Mouse (Mus musculus) megakaryocyte, embryonic 14.5 days (primary cell): Measurements from ENCODE around the gene Luzp1. TPM values are rescaled to one million over a fixed set of nuclear protein-coding genes. Genes with fewer than 3 reads are reported as not detected.

Experiments
- H3K27me3 ChIP-seq: replicated peaks from 2 replicates; pipeline ENCODE3; 2012; ENCODE audit warnings: inconsistent platforms
- H3K36me3 ChIP-seq: replicated peaks from 2 replicates; pipeline ENCODE3; 2012; ENCODE audit warnings: low read length, inconsistent platforms, mixed read lengths
- H3K4me1 ChIP-seq: 2 replicates; pipeline ENCODE4 v1.6.1; 2012; ENCODE audit warnings: inconsistent platforms
- H3K4me3 ChIP-seq: replicated peaks from 2 replicates; pipeline ENCODE3; 2012; ENCODE audit warnings: moderate library complexity, mild to moderate bottlenecking, inconsistent platforms
- H3K9me3 ChIP-seq: 2 replicates; pipeline ENCODE4 v1.6.1; 2012; ENCODE audit warnings: inconsistent platforms
- FLI1 ChIP-seq: IDR thresholded peaks from 2 replicates; pipeline ENCODE4 v1.6.1; 2012; ENCODE audit warnings: low read length, inconsistent platforms, mixed read lengths
- GATA1 ChIP-seq: IDR thresholded peaks from 3 replicates; pipeline ENCODE4 v1.6.1; 2012; ENCODE audit warnings: mixed read lengths, low read length, inconsistent platforms, borderline replicate concordance
- polyA plus RNA-seq: library from polyadenylated mRNA; stranded (reverse); fragments of >175 nt; gene quantifications from 2 replicates; pipeline ENCODE4 v1.2.3, GENCODE M21; 2012; ENCODE audit warnings: low replicate concordance; ENCODE audit not compliant: insufficient read depth

Luzp1 gene
- polyA plus RNA-seq: 0.11 and 0.22 TPM in 2 replicates

DNA sequence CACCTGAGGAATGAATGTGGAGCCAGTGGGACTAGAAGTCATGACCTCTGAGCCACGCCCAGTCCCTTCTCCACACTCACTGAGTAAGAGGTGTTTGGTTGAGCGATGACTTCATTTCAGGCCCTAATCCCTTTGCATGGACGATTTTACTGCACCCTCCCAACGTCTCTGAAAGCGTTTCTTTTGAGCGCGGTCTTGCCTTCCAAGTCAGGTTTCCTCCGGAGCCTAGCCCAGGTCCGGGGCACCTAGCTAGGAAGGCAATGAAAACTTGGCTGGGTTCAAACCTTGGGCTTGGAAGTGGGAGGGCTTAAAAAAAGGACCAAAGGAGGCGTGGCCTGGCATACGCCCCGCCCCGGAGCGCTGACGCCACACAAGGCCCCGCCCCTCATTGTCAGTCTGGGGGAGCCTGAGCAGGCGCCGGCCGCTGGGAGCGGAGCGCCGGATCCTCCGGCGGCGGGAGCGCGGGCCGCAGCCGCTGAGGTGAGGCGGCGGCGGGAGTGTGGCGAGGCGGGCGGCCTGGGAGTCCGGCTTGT lies at the start of gene Luzp1:
Gene Luzp1 (plus strand): TSS at position 391 of the 533 bp plus-strand sequence.
- H3K27me3 ChIP-seq: peaks cover 42% of the 10 kb centered on the region
- TF ChIP-seq FLI1: no peak
- TF ChIP-seq GATA1: no peak

DNA sequence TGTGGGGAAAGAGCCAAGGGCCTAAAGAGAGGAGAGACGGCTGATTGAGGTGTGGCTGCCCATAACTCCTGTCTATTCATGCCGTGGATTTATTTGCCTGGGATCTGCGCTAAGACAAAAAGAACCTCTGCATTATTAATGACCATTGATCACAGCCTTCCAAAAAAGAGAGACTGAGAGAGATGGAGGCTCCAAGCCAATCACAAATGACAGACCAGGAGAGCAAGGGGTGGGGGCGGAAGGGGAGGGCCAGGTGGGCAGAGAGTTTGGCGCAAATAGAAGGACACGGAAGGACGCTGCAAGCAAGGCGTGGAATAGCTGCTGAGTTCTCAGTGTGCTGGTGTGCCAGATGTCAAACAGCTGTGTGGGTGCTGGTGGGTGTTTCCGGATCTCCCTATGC lies 46.3 kb upstream of the Luzp1 start, which contains the start of gene Htr1d:
Gene Htr1d (plus strand): TSS at position 301 of the 400 bp plus-strand sequence.
- no peaks in the 10 kb centered on the region for H3K9me3 ChIP-seq
- H3K27me3 ChIP-seq: peaks cover 94% of the 10 kb centered on the region
- peaks cover 19% of the 10 kb centered on the region for H3K4me1 ChIP-seq
- H3K36me3 ChIP-seq: no peaks in the 10 kb centered on the region
- peak within 1 kb of the TSS; percentile 76 for H3K4me3 ChIP-seq
- TF ChIP-seq GATA1 (no peak), FLI1 (no peak)

More for the DNA sequence above, at the start of gene Luzp1:
- 0 out of 2 replicates have a peak, but pooled peaks cover 3% of the 10 kb centered on the region for H3K9me3 ChIP-seq
- peak within 1 kb of the TSS; percentile 92 for H3K4me3 ChIP-seq
- H3K36me3 ChIP-seq: no peaks in the 10 kb centered on the region
- H3K4me1 ChIP-seq: peaks cover 25% of the 10 kb centered on the region

- Histone ChIP-seq H3K27me3 (peaks cover 92% of the 10 kb centered on the region), H3K36me3 (no peaks in the 10 kb centered on the region), H3K9me3 (no peaks in the 10 kb centered on the region), H3K4me1 (peaks cover 19% of the 10 kb centered on the region), H3K4me3 (peak overlapping the region; percentile 76)
- TF ChIP-seq FLI1: no peak
- no peak for TF ChIP-seq GATA1
Observed at GRCm38 (mm10) chr4:136424120-136424999, 45.2 kb upstream of the Luzp1 start.

- Histone ChIP-seq H3K36me3 (no peaks in the 10 kb centered on the region), H3K9me3 (no peaks in the 10 kb centered on the region), H3K4me1 (peaks cover 19% of the 10 kb centered on the region), H3K4me3 (peak overlapping the region; percentile 76), H3K27me3 (peaks cover 92% of the 10 kb centered on the region)
- TF ChIP-seq GATA1: no peak
- no peak for TF ChIP-seq FLI1
Observed at GRCm38 (mm10) chr4:136425000-136425288, 44.6 kb upstream of the Luzp1 start.

DNA sequence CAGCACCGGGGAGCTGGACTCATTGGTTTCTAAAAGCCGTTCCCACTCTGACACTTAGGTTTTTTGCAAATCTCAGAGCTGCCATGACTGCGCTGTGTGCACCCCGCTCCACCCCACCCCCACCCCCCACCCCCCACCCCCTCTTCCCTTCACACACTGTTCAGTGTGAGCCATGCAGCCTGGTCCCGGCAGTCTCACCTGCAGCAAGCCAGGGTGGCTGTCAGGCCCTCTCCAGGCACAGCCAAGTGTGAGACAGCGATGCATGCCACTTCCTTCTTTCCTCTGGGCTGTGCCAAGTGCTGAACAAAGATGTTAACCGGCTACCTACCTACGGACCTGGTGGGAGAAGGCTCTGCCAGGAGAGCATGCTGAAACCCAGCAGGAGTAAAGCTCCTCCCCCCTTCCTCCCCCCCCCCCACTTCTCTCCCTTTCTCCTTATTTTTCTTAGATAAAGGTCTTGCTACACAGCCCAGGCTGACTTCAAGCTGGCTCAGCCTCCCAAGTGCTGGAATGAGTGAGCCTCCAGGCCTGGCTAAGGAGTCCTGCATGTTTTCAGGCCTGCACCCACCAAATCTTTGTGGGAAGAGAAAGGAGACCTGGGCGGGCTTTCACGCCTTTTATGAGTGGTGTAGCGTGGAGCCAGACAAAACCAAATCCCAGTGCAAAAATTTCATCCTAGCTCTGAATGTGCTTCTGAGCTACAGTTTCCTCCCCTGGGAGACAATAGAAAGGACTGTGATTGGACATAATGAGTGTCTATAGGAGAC lies 38.8 kb upstream of the Luzp1 start:
- H3K4me1 ChIP-seq: peaks cover 6% of the 10 kb centered on the region
- no peaks in the 10 kb centered on the region for H3K36me3 ChIP-seq
- no peak overlapping the region for H3K4me3 ChIP-seq
- peaks cover 53% of the 10 kb centered on the region for H3K27me3 ChIP-seq
- TF ChIP-seq FLI1 (no peak), GATA1 (no peak)
- no peaks in the 10 kb centered on the region for H3K9me3 ChIP-seq

- Histone ChIP-seq H3K27me3 (peaks cover 48% of the 10 kb centered on the region), H3K4me3 (no peak overlapping the region), H3K36me3 (no peaks in the 10 kb centered on the region), H3K9me3 (no peaks in the 10 kb centered on the region), H3K4me1 (peaks cover 6% of the 10 kb centered on the region)
- no peak for TF ChIP-seq GATA1
- no peak for TF ChIP-seq FLI1
Observed at GRCm38 (mm10) chr4:136431376-136431693, 38.2 kb upstream of the Luzp1 start.

- Histone ChIP-seq H3K4me3 (no peak overlapping the region), H3K27me3 (peaks cover 40% of the 10 kb centered on the region), H3K36me3 (no peaks in the 10 kb centered on the region), H3K4me1 (peaks cover 4% of the 10 kb centered on the region), H3K9me3 (no peaks in the 10 kb centered on the region)
- TF ChIP-seq GATA1 (no peak), FLI1 (no peak)
Observed at GRCm38 (mm10) chr4:136434029-136434428, 35.5 kb upstream of the Luzp1 start.

- Histone ChIP-seq H3K4me3 (no peak overlapping the region), H3K4me1 (peaks cover 6% of the 10 kb centered on the region), H3K36me3 (no peaks in the 10 kb centered on the region), H3K27me3 (peaks cover 35% of the 10 kb centered on the region), H3K9me3 (no peaks in the 10 kb centered on the region)
- TF ChIP-seq FLI1 (no peak), GATA1 (no peak)
Observed at GRCm38 (mm10) chr4:136439106-136439505, 30.5 kb upstream of the Luzp1 start.

GRCm38 (mm10) chr4:136441354-136442043 lies 28.1 kb upstream of the Luzp1 start:
- no peak for TF ChIP-seq FLI1
- TF ChIP-seq GATA1: no peak
- Histone ChIP-seq H3K9me3 (no peaks in the 10 kb centered on the region), H3K4me1 (peaks cover 6% of the 10 kb centered on the region; the same call in 1 of the 2 replicates), H3K27me3 (peaks cover 45% of the 10 kb centered on the region), H3K36me3 (no peaks in the 10 kb centered on the region), H3K4me3 (no peak overlapping the region)
